Mouse (Mus musculus) retina, embryonic 14.5 days (tissue): ENCODE measurements around the gene Zfp809.
A peak's percentile ranks its signal among the peaks of the same experiment; 100 is the strongest.
"Not testable (repeated sequence)": the region's sequence is repeated elsewhere in the genome, so short reads cannot be mapped to it uniquely, and the experiment has no call there.

Experiments
- DNase-seq: peaks from one replicate; pipeline ENCODE4 v3.0.0-alpha.2; 2015; ENCODE audit warnings: low spot score

Zfp809 gene

DNA sequence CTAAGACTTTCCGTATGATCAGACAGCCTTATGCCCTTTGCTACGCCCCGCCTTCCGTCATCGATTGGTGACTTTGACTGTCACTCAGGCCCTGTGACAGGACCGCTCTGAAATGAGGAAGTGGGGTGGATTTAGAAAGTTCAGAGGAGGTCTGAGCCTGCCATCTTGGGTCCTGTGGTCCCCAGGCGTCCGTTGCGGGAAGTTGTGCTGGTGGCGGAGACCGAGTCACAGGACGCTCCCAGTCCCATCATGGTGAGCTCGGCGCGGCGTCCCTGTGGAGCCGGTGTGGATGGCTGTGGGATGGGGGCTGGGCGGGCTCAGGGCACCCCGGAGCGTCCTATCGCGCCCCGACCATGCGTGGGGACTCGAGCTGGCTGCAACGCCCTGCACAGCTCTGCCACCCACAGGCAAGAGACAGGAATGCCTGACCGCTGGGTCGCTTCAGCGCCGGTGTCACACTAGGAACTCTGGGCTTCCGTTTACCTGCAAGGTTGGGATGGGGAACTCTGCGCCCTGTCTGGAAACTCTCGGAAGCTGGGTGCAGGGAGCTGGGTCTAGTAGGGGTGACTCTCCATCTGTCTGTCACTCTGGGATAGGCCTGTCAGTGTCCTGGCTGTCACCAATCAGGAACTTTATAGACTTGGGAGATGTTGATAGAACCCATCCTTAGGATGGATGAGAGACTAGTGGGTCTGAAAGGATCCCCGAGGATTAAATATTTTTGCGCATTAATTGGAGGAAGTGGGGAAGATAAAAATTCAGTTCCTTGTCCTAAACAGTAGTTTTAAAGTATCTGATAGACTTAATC, at the start of gene Zfp809:
TSS of gene Zfp809 (plus strand) at position 134 of the 808 bp plus-strand sequence.
- peak; percentile 99 for DNase-seq

GRCm38 (mm10) chr9:22188025-22188611, 37.4 kb upstream of the Zfp809 start, which contains the start of gene Zfp872:
Gene Zfp872, plus strand, starts transcription at chr9:22188090.
- peak; percentile 24 for DNase-seq

DNA sequence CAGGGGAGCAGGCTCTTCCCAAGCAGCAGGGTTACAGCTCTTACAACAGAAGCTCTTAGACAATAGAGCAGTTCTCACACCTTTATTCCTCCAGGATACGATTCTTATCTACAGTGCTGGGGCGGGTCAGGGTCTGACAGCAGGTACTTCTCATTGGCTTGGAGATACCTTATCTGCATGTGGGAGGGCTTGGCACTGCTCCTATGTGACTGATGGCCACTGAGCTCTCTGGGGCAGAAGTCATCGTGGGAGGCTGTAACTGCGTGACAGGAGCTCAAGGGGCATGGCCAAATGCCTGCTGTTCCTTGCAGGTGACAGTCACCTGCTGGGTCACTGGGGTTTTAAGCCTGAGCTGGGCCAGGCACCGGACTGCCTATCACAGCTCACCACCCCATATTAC, 29.1 kb upstream of the Zfp809 start:
- DNase-seq, result no peak

DNA sequence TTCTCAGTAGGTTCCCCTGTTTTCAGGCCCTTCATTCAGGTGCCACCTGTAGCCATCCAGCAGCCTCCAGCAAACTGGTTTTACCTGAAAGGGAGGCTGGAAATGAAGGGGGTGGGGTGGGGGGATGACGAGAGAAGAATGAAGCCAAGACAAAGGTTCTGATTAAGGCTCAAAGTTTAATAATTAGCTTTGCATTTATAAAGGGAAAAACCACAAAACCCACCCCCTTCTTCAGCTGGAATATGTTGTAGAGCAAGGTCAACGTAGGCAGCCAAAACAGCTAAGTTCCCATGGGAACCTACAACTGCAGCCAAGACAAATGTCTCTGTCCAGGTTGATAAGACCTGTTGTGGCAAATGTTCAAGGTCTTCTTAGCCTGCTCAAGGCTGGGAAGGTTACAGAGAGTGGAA, 11.7 kb upstream of the Zfp809 start:
- no peak for DNase-seq

GRCm38 (mm10) chr9:22214549-22214948, 11.0 kb upstream of the Zfp809 start:
- DNase-seq, result no peak

DNA sequence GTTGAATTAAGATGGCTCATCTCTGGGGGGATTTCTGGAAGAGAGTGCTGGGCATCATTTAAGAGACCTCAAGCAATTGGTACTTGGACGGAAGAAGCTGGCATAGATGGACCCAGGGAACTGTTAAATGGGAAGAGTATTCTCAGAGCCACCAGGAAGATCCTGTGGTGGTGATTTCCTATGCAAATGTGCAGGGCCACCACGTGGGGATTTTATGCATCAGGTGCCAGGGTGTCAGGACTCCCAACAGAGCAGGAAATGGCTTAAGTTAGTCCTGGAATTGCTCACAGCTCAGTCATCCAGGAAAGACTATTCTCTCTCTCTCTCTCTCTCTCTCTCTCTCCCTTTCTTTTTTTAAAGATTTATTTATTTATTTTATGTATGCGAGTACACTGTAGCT, 8.8 kb upstream of the Zfp809 start:
- no peak for DNase-seq

DNA sequence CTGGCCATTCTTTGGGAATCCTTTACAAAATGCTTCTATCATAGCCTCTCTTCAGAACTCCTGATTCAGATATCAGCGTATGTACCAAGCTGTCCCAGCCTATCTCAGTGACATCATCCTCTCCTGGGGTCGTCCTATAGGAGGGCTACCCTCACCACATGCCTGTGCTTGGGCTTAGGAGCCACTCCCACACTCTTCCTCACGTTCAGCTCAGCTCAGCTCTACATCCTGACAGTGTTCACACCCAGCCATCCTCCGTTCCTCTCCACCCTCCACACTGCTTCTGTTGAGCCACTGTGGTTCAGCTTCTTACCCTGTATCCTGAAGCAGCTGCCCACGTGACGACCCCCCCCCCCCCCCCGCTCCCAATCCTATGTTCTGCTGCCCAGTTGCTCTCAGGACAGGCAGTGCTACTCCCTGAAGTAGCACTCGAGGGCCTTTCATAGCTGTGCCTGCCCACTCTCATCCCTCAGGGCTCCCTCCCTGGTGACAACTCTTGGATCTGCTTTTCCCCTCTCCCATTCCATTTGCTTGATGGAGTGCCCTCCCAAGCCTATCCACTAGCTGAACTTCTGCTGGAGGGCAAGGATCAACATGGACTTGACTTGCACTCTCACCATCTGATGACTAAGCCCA, 7.5 kb upstream of the Zfp809 start:
- DNase-seq, result no peak

GRCm38 (mm10) chr9:22224066-22224465, 1.4 kb upstream of the Zfp809 start:
- DNase-seq, result no peak

- DNase-seq, result peak; percentile 68
Measured at GRCm38 (mm10) chr9:22224536-22225503, 694 bp upstream of the Zfp809 start.

GRCm38 (mm10) chr9:22226389-22226673, 817 bp downstream of the Zfp809 start:
- not testable (repeated sequence) for DNase-seq

GRCm38 (mm10) chr9:22226846-22227245, 1.3 kb downstream of the Zfp809 start:
- DNase-seq, result no peak

DNA sequence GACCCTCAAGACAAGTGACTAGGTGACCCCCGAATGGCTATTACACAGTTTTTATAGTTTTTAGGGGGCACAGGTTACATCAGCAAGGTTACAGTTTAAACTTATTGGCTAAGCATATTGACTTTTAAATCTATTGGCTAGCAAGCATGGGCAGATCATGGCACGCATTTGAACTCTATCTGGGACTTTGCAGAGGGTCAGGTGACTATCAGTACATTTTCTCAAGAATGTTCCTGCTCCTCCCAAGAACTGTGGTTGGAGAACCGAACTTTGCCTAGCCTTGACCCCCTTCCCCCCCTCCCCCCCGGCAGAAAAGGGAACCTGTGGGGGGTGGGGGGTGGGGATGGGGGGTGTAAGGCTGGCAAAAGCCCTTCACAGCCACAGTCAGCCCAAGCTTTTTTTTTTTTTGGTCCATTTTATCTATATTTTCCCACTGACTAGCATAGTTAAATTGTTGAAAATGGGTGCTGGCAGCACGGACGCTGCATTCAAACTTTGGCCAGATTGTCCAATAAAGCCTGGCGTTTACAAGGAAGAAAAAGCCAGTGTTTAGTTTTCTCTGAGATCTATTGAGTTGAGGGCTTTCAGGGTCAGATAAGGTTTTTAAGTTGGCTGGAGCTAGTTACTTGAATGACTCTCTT, 4.0 kb downstream of the Zfp809 start:
- DNase-seq, result no peak

GRCm38 (mm10) chr9:22230061-22230460, 4.5 kb downstream of the Zfp809 start:
- DNase-seq, result no peak

GRCm38 (mm10) chr9:22230556-22230955, 5.0 kb downstream of the Zfp809 start:
- peak; percentile 14 for DNase-seq

- DNase-seq, result no peak
Measured at GRCm38 (mm10) chr9:22240001-22240400, 14.5 kb downstream of the Zfp809 start.

DNA sequence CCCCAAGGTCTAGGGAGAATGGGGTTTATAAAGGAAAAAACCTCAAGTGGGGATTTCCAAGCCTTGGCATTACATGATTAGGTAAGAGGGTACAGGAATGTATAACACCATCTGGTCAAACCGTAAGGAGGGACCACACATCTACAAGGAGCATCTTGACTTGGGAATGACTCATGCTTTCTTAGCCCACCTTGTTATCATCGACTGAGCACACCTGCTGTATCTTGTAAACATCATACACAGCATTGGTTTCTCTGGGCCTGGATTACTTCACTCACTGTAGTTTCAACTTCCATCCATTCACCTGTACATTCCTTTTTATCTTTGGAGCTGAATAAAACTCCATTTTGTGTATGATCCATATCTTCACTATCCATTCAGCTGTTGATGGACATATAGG, 18.7 kb downstream of the Zfp809 start:
- DNase-seq, result no peak

GRCm38 (mm10) chr9:22256579-22256978, 31.1 kb downstream of the Zfp809 start:
- DNase-seq, result no peak

DNA sequence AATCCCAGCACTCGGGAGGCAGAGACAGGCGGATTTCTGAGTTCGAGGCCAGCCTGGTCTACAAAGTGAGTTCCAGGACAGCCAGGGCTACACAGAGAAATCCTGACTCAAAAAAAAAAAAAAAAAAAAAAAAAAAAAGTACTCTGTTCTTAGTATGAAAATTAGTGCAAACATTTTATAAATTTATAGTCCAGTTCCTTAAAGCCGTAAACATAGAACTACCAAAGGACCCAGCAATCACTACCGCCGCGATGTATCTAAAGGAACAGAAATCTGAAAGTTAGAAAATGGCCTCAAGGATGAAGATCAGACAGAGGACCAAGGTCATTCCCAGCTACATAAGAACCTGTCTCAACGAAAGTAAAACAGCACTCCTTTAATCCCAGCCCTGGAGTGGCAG, 33.3 kb downstream of the Zfp809 start:
- DNase-seq, result no peak

DNA sequence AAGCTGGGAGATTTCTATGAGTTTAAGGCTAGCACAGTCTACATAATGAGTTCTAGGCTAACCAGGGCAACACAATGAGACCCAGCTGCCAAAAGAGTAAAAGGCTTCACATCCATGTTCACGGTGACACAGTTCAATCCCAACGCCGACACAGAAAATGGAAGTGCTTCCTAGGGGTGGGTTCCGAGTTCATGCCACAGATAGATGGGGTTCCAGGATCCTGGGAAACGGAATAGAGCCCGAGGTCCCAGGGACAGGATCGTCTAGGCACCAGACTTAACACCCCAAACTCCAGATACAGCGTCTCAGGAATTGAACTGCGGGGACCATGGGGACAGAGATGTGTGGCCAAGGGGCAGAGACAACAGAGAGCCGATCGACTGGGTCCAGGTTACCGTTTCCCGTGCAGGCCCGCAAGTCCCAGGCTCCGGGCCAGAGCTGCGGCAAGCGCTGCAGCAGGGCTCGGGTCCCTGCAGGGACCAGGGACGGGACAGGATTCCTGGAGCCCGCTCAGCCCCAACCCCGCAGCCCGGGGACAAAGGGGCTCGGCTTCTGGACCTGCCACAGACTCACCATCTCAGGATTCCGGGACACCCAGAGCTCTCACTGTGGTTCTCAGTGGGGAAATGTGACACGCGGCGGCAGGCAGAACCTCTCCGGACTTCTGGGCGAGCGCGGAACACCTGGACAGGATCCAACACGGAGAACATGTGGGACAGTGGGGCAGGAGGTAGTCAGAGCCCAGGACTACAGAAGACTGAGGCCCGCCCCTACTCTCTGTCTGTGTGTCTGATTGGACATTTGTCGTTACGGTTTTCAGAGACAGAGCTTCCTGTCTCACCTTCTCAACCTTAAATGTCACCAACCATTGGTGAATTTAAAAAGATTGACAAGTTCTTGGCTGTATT, 33.9 kb downstream of the Zfp809 start, which contains the start of gene Zfp599:
TSS of gene Zfp599 (minus strand) at position 712 of the 908 bp plus-strand sequence.
- DNase-seq, result peak; percentile 70

DNA sequence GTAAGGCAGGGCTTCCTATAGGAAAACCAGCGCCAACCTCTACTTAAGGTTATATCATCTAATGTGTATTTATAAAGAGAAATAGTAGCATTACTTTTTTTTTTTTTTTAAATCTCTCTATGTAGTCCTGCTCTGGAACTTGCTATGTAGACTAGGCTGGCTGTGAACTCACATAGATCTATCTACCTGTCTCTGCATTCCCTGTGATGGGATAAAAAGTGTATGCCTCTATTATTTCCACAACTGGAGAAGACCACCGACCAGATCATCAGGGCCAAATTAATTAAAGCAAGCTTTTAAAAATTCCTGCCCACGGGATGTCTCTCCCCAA, 34.5 kb downstream of the Zfp809 start:
- no peak for DNase-seq

GRCm38 (mm10) chr9:22261594-22261993, 36.1 kb downstream of the Zfp809 start:
- DNase-seq, result no peak
